Mouse (Mus musculus) WW6 (cell line): ENCODE results near the gene Adm.
"Not testable (repeated sequence)": the region's sequence is repeated elsewhere in the genome, so short reads cannot be mapped to it uniquely, and the experiment has no call there.

Experiments
- DNase-seq: peaks from one replicate; pipeline ENCODE4 v3.0.0-alpha.2; 2013; ENCODE audit warnings: low read depth, low spot score

The Adm gene

GRCm38 (mm10) chr7:110627486-110628272 lies at the start of gene Adm:
Adm (plus strand) TSS chr7:110627661.
- DNase-seq = no peak

GRCm38 (mm10) chr7:110583705-110584104 lies 43.8 kb upstream of the Adm start:
- DNase-seq = no peak

- no peak for DNase-seq
Measured at GRCm38 (mm10) chr7:110584159-110584558, 43.3 kb upstream of the Adm start.

DNA sequence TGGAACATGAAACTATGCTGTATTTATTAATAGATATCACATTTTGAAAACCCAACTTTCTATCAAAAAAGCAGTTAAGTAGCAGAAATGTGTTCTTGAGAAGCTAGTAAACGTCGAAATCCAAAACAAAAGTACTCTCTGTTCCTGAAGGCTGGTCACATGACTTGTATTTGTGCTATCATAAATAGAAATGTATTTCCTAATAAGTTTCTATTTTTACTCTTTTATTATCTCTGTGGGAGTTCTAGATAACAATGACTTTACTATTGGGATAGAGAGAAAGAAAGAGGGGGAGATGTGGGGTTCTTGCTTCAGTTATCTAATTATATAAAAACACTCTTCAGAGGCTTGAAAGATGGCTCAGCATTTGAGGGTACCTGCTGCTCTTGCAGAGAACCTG lies 42.2 kb upstream of the Adm start:
- no peak for DNase-seq

DNA sequence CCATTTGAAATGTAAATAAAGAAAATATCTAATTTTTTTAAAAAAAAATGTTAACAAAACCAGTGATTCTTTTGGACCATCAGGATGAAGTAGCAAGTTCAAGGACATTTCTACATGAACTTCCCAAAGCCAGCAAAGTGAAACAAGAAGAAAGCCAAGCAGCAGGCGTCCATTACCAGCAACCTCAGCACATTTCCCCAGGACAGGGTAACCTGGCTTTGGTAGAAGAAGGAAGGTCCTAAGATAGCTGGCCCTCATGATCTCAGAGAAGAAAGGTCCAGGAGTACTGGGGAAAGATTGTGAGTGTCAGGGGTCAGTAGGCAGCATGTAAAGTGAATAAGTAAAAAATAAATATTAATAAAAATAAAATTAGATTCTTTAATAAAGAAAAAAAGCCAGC lies 39.7 kb upstream of the Adm start:
- DNase-seq = no peak

GRCm38 (mm10) chr7:110593991-110594390 lies 33.5 kb upstream of the Adm start:
- not testable (repeated sequence) for DNase-seq

GRCm38 (mm10) chr7:110597141-110597540 lies 30.3 kb upstream of the Adm start:
- no peak for DNase-seq

DNA sequence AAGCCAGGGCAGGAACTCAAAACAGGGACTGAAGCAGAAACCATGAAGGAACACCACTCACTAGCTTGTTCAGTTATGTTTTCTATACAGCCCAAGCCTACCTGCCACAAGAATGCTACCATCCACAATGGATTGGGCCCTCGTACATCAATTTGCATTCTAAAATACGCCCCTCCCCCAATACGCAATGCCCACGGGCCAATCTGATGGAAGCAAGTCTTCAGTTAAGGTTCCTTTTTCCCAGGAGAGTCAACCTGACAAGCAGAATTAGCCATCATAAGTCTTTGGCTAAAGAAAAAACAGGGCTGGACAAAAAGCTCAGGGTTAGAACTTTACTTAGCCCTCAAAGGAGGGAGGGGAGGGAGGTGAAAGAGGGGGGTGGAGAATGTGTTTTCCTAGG lies 22.0 kb upstream of the Adm start:
- DNase-seq = no peak

DNA sequence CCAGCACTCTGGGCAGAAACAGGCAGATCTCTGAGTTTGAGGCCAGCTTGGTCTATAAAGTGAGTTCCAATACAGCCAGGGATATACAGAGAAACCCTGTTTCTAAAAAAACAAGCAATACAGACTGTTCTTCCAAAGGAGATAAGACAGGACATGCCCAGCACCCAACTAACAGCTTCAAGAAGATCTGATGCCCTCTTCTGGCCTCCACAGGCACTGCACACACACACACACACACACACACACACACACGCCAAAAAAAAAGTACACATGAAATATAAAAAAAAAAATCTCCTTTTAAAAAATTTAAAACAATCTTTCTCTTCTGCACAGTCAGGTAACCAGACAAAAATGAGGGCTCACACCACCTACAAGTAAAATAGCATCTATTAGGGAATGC lies 20.6 kb upstream of the Adm start:
- no peak for DNase-seq

DNA sequence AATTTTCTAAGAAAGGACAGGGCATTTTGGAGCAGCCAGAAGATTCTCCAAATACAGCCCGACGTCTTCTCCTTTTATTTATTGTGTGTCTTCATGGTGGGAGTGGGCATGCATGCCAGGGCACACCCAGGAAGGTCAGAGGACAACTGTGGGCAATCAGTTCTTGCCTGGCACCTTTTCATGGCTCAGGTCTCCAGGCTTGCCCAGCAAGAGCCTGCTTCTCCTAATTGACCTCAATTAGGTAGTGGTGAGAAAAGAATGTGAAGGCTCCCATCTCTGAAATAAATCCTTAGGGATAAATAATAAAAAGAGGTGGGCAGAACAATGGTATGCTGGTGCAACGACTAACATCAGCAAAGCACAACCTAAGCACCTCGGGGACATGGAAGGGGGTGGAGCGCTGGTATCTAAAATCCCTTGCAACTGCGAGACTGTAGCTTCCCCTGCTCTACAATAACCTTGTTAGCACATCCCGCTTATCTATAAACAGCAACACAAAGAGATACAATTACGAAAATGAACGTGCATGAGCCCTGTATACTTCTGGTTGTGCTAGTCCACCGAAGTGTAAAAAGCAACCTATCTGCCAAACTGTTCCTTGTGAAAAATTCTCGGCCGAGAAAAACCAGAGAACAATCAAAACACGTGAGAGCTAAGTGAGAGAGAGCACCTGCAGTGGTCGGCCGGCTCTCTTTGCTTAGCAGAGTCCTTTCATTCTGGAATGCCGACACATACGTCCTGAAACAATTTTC lies 13.9 kb upstream of the Adm start:
- DNase-seq = no peak

DNA sequence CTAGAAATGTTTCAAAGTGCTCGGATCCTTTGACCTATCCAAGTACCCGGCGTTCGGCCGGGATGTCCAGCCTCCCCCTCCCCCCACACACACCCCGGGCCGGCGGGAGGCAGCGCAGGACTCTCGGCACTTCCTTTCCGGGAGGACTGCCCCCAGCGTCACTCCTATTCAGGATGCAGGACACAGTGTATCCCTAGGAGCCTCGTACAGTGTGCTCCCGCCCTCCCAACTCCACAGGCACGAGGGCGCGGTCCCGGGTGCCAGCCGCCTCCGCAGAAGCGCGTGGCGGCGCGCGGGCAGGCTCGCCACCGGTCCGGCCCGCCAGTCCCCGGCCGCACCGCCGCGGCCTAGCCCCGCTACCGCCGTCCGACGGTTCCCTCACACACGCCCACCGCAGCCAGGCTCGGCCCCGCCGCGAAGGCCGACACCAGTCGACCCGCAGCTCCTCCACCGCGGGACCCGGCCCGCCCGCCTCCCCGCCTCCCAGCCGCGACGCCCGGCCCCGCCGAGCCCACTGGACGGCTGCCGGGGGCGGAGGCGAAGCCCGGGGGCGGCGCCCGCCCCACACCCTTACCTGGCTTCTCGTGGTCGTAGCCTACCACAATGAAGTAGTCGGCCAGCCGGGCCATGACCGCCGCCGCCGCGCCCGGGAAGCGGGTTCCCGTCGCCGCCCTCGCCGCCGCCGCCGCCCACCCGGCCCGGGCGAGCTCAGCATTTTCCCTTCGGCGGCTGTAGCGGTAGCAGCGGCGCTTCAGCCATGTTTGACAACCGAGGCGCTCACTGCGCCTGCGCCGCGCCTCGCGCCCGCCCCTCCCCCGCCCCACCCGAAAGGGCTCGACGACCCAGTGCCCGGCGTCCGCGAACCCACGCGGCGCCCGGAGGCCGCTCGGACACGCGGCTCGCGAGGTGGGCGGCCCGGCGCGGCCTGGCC lies 13.1 kb upstream of the Adm start, which contains the start of gene Sbf2:
Gene Sbf2, minus strand, starts transcription at position 790 of the 931 bp plus-strand sequence.
- DNase-seq = no peak

DNA sequence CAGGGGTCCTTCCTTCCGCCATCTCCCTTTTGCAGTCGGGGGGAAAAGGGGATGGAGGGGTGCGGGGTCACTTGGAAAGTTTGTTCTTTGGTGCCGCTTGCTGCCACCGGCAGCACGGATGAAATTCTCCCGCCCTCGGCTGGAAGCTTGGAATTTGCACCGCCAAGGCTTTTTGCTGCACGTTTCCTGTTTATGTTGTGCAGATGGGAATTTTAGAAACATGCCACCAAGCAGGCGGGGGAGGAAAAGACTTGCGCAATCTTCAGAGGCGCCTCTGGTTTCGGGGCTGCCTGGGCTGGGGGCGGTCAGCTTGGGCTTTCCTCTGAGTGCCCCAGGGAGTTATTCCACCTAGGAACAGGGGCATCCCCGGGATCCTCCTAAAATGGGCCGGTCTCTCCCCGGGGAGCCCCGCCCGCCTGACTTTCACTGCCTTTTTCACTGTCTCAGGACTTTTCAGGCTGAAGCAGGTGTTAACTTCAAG lies 12.3 kb upstream of the Adm start:
- no peak for DNase-seq

DNA sequence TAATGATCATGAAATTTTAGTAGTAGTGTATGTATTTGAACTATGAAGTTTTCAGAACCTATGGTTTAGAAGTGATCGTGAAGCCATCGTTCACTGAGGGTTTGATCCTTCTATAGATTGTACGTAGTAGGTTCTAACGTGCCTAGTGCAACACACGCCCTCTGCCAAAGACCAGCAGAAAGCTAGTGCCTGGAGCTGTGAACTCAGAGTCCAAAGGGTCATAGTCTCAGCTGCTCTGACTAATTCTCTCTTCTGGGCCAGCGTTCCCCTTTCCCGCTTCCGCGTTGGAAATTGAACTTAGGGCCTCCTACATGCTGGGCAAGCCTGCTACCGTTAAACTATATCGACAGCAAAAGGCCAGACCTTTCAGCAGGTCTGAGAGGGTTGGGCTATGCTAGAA lies 11.7 kb upstream of the Adm start:
- DNase-seq = no peak

- DNase-seq = no peak
Measured at GRCm38 (mm10) chr7:110619086-110619611, 8.3 kb upstream of the Adm start.

GRCm38 (mm10) chr7:110624067-110624466 lies 3.4 kb upstream of the Adm start:
- DNase-seq = no peak

GRCm38 (mm10) chr7:110624961-110625360 lies 2.5 kb upstream of the Adm start:
- DNase-seq = no peak

DNA sequence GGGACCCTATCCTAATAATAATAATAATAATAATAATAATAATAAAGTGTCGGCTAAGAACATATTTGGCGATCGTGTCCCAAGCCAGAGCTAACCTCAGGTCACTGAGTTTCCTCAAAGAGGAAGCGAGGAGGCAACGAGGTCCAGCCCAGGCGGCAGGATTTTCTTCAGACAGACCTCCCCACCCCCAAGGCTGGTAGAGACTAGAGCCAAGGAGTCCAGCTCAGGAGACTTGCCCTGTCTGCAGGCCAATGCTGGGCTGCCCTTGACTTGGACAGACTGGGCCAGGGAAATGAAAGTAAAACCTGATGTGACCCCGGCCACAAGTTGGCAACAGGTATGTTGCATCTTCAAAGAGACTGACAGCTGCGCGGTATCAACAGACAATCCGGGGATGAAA lies 2.0 kb upstream of the Adm start:
- DNase-seq = no peak

DNA sequence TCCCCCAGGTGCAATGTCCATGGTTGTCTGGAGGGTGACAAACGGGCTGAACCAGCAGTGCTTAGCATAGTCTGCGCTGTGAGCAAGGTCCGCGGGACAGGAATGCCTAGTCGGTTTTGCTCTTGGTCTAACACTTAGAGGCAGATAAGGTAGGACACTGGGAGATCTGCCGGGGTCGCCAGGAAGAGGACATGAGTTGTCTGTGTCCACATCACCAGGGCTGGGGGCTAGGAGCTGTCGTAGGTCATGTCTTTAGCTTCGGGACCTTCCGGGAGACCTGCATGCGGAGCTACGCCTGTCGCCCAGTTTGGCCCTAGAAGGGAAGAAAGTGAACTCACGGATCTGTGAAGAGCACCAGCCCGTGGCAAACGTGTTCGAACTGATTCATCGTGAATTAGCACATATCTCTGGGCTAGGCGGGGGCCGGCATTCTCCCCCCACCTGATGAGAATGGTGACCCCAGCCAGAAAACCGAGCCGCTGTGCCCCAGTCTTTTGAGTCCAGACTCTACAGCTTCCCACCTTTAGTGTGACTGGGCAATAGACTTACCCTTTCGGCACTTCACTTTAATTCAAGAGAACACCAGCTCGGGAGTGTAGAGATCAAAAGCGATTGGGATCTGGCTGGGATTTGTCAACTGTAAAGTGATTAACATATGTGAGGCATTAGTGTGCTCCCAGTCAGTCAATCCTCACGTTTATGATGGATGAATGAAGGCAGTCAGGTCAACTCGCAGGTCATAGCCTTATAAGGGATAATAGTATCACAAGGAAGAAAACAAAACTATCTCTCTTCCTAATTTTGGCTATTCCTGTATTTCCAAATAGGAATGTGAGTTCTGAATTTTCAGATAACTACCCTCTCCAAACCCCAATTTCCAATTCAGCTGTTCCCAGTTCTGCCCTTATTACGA lies 1.0 kb upstream of the Adm start:
- no peak for DNase-seq

GRCm38 (mm10) chr7:110627099-110627482 lies 370 bp upstream of the Adm start:
- no peak for DNase-seq

DNA sequence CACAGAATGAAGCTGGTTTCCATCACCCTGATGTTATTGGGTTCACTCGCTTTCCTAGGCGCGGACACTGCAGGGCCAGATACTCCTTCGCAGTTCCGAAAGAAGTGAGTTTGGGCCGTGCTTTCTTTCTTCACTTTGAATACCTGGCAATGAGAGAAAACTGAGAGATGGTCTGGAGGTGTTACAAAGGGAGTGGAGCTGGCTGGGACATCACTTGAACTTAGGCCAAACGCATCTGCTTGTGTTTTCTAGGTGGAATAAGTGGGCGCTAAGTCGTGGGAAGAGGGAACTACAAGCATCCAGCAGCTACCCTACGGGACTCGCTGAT lies 776 bp downstream of the Adm start:
- no peak for DNase-seq
